Mouse (Mus musculus): Measurements from ENCODE around the gene Tex50. TPM values are rescaled to one million over a fixed set of nuclear protein-coding genes. Genes with fewer than 3 reads are reported as not detected.
A peak's percentile ranks its signal among the peaks of the same experiment; 100 is the strongest.
"Not testable (repeated sequence)": the region's sequence is repeated elsewhere in the genome, so short reads cannot be mapped to it uniquely, and the experiment has no call there.

Tex50 gene
- not detected in 2 replicates for polyA plus RNA-seq (2012; rRNA removed)

GRCm38 (mm10) chr1:161159214-161159613, at the start of gene Tex50:
Tex50 (minus strand) TSS chr1:161159314.
- DNase-seq: no peak
- WGBS: 89% methylated on average over 3 of the region's 3 CpGs
- Histone ChIP-seq H3K4me3 (ENCODE audit: insufficient read depth, low read depth, low read length) (no peak within 1 kb of the TSS), H3K4me1 (ENCODE audit: control insufficient read depth, insufficient read depth, low read length) (no peaks in the 10 kb centered on the region), H3K27me3 (replicated peaks; ENCODE audit: control insufficient read depth, insufficient read depth, low read length) (no peaks in the 10 kb centered on the region; the same call in 1 of the 2 replicates), H3K27ac (ENCODE audit: insufficient read depth, low read depth, low read length) (no peak within 1 kb of the TSS), H3K36me3 (ENCODE audit: control insufficient read depth, insufficient read depth, low read length) (no peaks in the 10 kb centered on the region)
- TF ChIP-seq POLR2A (IDR thresholded peaks at IDR 0.05; ENCODE audit: low read depth, low read length) (no peak), CTCF (conservative IDR thresholded peaks at IDR 0.05; ENCODE audit: insufficient read depth, insufficient read length, low read depth, low read length) (no peak)

DNA sequence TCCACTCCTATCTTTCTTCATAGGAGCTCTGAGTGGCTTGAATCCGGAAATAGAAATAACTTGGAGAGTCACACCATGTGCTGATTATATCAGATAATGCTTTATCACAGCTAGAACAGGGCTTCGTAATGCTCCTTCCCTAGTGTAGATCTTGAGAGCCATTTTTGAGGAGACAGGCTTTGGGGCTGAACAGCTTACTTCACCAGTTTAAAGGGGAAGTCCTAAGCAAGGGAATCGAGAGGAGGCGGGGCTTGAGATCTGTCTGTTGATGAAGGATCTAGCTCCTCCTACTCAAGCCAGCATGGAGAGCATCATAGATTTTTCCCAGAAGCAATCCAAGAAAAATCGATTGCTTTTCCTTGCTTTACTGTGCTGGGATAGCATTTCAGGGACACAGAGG, 40.7 kb upstream of the Tex50 start:
- DNase-seq: no peak
- no peaks in the 10 kb centered on the region for H3K27me3 ChIP-seq (replicated peaks; ENCODE audit: control insufficient read depth, insufficient read depth, low read length)
- TF ChIP-seq CTCF (conservative IDR thresholded peaks at IDR 0.05; ENCODE audit: insufficient read depth, insufficient read length, low read depth, low read length) (no peak), POLR2A (IDR thresholded peaks at IDR 0.05; ENCODE audit: low read depth, low read length) (no peak)
- WGBS: 76% methylated on average over 5 of the region's 5 CpGs
- no peaks in the 10 kb centered on the region for H3K36me3 ChIP-seq (ENCODE audit: control insufficient read depth, insufficient read depth, low read length)
- H3K27ac ChIP-seq (ENCODE audit: insufficient read depth, low read depth, low read length): no peak overlapping the region
- H3K4me1 ChIP-seq (ENCODE audit: control insufficient read depth, insufficient read depth, low read length): peaks cover 3% of the 10 kb centered on the region; the same call in 1 of the 2 replicates
- H3K4me3 ChIP-seq (ENCODE audit: insufficient read depth, low read depth, low read length): no peak overlapping the region

- H3K4me1 ChIP-seq (ENCODE audit: control insufficient read depth, insufficient read depth, low read length); H3K27me3 ChIP-seq (replicated peaks; ENCODE audit: control insufficient read depth, insufficient read depth, low read length); DNase-seq; H3K27ac ChIP-seq (ENCODE audit: insufficient read depth, low read depth, low read length); H3K36me3 ChIP-seq (ENCODE audit: control insufficient read depth, insufficient read depth, low read length): not testable (repeated sequence)
- 44% methylated on average over 11 of the region's 11 CpGs for WGBS
- H3K4me3 ChIP-seq (ENCODE audit: insufficient read depth, low read depth, low read length): peak overlapping the region; percentile 38; the same call in 1 of the 2 replicates
These were observed 37.2 kb upstream of the Tex50 start for GRCm38 (mm10) chr1:161196364-161196763.

- DNase-seq: peak; percentile 87
- Histone ChIP-seq H3K4me1 (ENCODE audit: control insufficient read depth, insufficient read depth, low read length) (peaks cover 3% of the 10 kb centered on the region; the same call in 1 of the 2 replicates), H3K36me3 (ENCODE audit: control insufficient read depth, insufficient read depth, low read length) (no peaks in the 10 kb centered on the region), H3K4me3 (ENCODE audit: insufficient read depth, low read depth, low read length) (peak overlapping the region; percentile 38), H3K27ac (ENCODE audit: insufficient read depth, low read depth, low read length) (peak overlapping the region; percentile 36; the same call in 1 of the 2 replicates), H3K27me3 (replicated peaks; ENCODE audit: control insufficient read depth, insufficient read depth, low read length) (no peaks in the 10 kb centered on the region)
- under 1% methylated on average over 16 of the region's 16 CpGs for WGBS
- TF ChIP-seq CTCF (conservative IDR thresholded peaks at IDR 0.05; ENCODE audit: insufficient read depth, insufficient read length, low read depth, low read length) (peak; percentile 39), POLR2A (IDR thresholded peaks at IDR 0.05; ENCODE audit: low read depth, low read length) (no peak)
These were observed 36.6 kb upstream of the Tex50 start for GRCm38 (mm10) chr1:161195541-161196351.

- TF ChIP-seq CTCF (conservative IDR thresholded peaks at IDR 0.05; ENCODE audit: insufficient read depth, insufficient read length, low read depth, low read length) (no peak), POLR2A (IDR thresholded peaks at IDR 0.05; ENCODE audit: low read depth, low read length) (no peak)
- no peak for DNase-seq
- no peaks in the 10 kb centered on the region for H3K4me1 ChIP-seq (ENCODE audit: control insufficient read depth, insufficient read depth, low read length)
- no peaks in the 10 kb centered on the region for H3K36me3 ChIP-seq (ENCODE audit: control insufficient read depth, insufficient read depth, low read length)
- WGBS: 66% methylated on average over 9 of the region's 9 CpGs
- H3K27me3 ChIP-seq (replicated peaks; ENCODE audit: control insufficient read depth, insufficient read depth, low read length): no peaks in the 10 kb centered on the region
- no peak overlapping the region for H3K4me3 ChIP-seq (ENCODE audit: insufficient read depth, low read depth, low read length)
- H3K27ac ChIP-seq (ENCODE audit: insufficient read depth, low read depth, low read length): no peak overlapping the region
These were observed 31.3 kb upstream of the Tex50 start for GRCm38 (mm10) chr1:161190253-161190910.

DNA sequence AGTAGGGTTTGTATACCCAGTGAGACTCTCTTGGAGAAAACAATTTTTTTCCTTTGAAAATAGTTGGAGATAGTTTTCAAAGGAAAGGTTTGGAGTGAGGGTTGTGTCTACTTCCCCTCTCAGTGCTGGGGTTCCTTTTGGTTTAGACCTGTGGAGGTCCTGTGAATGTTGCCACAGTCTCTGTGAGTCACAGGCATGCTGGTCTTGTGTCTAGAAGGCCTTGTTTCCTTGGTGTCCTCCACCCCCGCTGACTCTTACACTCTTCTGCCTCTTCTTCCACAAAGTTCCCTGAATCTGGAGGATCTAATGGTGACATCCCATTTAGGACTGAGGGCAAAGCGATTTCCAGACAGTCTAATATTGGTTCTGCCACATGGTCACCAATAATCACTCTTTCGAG, 26.3 kb upstream of the Tex50 start:
- no peak for DNase-seq
- Histone ChIP-seq H3K4me3 (ENCODE audit: insufficient read depth, low read depth, low read length) (no peak overlapping the region), H3K27me3 (replicated peaks; ENCODE audit: control insufficient read depth, insufficient read depth, low read length) (no peaks in the 10 kb centered on the region), H3K27ac (ENCODE audit: insufficient read depth, low read depth, low read length) (no peak overlapping the region), H3K4me1 (ENCODE audit: control insufficient read depth, insufficient read depth, low read length) (no peaks in the 10 kb centered on the region), H3K36me3 (ENCODE audit: control insufficient read depth, insufficient read depth, low read length) (no peaks in the 10 kb centered on the region)
- 88% methylated on average over 3 of the region's 3 CpGs for WGBS
- TF ChIP-seq POLR2A (IDR thresholded peaks at IDR 0.05; ENCODE audit: low read depth, low read length): no peak
- TF ChIP-seq CTCF (conservative IDR thresholded peaks at IDR 0.05; ENCODE audit: insufficient read depth, insufficient read length, low read depth, low read length): no peak

- Histone ChIP-seq H3K4me3 (ENCODE audit: insufficient read depth, low read depth, low read length) (no peak overlapping the region), H3K27ac (ENCODE audit: insufficient read depth, low read depth, low read length) (no peak overlapping the region), H3K36me3 (ENCODE audit: control insufficient read depth, insufficient read depth, low read length) (no peaks in the 10 kb centered on the region), H3K27me3 (replicated peaks; ENCODE audit: control insufficient read depth, insufficient read depth, low read length) (no peaks in the 10 kb centered on the region), H3K4me1 (ENCODE audit: control insufficient read depth, insufficient read depth, low read length) (no peaks in the 10 kb centered on the region)
- no peak for TF ChIP-seq CTCF (conservative IDR thresholded peaks at IDR 0.05; ENCODE audit: insufficient read depth, insufficient read length, low read depth, low read length)
- no peak for TF ChIP-seq POLR2A (IDR thresholded peaks at IDR 0.05; ENCODE audit: low read depth, low read length)
- WGBS: 26% methylated on average over 9 of the region's 9 CpGs
- no peak for DNase-seq
These were observed 24.6 kb upstream of the Tex50 start for GRCm38 (mm10) chr1:161183677-161184076.

Data from kidney, adult 2 months (tissue).